Mouse (Mus musculus) retina, adult 2 months (tissue): ENCODE data around the gene Sept7.
A peak's percentile ranks its signal among the peaks of the same experiment; 100 is the strongest.
"Not testable (repeated sequence)": the region's sequence is repeated elsewhere in the genome, so short reads cannot be mapped to it uniquely, and the experiment has no call there.

Source experiments
- DNase-seq: peaks from one replicate; pipeline ENCODE4 v3.0.0-alpha.2; 2012; ENCODE audit warnings: low read depth, low spot score

Sept7 gene

DNA sequence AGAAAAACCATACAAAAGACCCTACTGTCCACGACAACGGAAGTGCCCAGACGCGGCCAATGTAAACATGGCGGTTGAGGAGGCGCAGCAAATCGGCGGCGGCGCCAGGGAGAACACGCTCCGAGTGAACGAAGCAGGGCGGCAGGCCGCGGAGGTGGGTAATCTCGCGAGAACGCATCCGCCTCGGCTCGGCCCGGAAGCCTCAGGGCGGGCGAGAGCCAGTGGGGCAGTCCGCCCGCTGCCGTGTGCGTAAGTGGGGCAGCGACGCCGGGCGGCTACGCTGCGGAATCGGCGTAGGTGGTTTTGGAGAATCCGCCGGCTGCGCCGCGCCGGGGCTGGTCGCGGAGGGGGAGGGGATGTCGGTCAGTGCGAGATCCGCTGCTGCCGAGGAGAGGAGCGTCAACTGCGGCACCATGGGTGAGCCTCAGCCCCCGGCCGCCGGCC is at the start of gene Sept7:
Gene Sept7, plus strand, starts transcription at position 157 of the 444 bp plus-strand sequence.
- peak; percentile 97 for DNase-seq

DNA sequence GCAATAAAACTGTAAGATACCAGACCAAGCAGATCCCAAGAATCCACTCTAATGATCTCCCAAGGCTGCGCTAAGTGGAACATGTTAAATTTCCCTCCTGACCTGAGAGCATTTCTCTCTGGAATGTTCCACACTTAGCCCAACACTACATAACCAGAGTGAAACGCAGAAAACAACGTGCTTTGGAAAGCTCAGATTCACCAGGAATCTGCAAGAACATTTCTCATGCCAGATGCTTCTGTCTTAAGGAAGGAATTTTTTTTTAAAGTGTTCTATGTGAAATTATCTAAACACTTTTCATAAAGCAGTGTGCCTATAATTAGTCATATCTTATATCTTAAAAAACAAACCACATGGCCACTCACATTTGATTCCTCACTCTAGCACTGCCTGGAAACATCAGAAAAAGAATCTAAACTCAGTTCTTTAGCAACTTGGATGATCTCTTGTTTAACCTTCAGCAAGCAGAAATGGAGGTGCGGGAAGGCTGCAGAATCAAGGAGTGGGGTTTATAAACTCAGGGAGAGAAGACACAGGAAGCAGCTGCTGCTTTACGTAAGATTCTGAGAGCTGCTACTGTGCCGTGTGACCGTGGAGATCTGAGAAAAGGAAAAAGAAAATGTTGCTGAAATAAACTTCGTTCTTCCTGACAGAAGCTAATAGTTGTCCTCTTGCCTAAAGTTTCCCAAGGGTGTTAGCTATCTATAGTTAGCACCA is 44.0 kb upstream of the Sept7 start:
- DNase-seq, result no peak

DNA sequence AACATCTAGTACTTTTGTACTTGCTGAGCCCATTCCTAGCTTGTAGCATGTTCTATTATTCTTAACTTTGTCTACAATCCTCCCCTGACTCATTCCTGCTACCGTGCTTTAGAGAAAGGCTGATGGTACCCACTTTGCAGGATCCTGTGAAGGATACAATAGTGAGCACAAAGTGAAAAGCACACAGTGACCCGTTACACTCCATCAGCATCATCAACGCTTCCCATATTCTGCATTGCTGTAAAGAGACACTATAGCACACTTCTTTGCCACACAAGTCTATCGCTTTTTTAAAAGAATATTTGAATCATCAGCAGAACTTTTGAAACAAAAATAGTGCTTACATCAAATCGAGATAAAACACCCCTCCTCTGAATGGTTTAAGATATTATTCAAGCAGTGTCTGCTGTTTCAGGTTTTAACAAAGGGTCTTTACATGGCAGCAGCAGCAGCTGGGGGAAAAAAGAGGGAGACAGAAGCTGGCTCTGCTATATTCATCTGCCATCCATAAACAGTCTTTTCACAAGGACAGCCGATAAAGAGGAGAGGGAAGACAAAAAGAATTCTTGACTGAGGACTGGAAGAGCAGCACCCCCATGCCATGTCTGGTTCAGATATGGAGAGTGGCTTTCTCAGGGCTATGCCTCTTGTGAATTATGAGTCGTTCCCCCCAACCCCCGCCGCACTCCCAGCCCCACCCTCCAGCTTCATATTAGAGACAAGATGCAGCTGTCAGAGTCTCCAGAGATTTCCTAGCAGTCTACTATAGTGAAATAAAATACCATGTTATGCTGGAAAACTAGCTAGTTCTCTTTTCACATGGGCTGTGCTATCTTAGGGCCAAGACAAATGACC is 39.7 kb upstream of the Sept7 start:
- DNase-seq, result no peak

DNA sequence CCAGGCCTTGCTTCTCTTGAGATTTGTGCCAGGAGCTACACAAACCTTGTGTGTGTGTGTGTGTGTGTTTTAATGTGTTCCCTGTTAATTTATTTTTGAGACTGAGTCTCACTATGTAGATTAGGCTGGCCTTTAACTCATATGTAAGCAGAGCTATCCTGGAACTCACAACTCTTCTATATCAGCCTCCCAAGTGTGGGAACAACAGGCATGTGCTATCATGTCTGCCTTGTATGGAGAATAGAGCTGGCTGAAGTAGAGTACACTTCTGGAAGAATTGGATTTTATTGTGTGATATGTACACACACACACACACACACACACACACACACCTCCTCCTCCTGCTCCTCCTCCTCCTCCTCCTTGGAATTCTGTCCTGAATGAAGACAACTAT is 39.1 kb upstream of the Sept7 start:
- DNase-seq, result no peak

DNA sequence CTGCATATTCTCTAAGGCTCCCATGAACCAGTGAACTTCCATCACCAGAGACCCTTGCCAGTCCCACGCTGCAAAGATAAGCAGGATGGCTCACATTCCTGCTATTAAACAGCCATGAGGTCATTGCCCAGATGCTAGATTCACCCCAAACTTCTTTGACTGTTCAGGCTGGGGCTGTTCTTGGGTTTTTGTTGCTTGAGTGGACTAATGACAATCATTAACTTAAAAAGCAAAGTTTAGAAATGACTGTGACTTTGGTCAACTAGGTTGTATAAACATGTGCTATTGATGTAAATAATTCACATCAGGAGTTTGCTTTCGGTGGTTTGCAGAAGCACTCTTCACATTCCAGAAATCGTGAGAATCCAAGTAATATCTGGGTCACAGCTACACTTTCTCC is 36.8 kb upstream of the Sept7 start:
- no peak for DNase-seq

DNA sequence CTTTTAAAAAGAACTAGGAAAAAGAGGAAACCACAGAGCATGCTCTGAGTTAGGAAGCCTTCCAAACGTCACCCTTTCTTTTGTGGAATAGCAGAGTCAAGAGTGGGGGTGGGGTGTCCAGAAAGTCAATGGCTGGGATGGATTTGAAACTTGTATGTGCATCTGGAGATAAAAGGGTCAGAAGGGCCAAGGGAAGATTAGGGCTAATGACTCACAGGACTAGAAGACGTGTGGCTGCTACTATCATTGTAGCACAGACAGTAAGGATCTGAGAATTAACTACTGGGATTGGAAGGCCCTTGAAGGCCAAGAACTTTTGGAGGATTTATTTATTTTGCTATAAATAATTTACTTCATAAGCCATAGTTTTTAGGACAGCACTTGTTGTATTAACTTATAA is 36.0 kb upstream of the Sept7 start:
- no peak for DNase-seq

GRCm38 (mm10) chr9:25218954-25219353 is 33.3 kb upstream of the Sept7 start:
- DNase-seq, result no peak

DNA sequence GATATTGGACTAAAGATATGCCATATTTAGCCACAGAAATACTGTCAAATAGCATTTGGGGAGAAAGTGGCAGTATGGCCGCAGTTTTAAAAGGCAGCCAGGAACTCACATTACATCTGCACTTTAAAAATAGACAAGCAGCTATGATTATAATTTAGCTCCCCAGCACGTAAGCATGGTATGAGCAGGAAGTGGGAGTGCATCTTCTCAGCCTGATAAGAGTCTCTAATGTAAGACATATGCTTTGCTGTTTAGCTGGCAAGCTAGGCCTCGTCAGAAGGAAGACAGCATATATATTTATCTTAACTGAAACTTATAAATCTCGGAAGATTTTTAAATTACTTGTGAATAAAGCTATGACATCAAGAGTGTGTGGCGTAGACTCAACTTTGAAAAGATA is 32.4 kb upstream of the Sept7 start:
- no peak for DNase-seq

- no peak for DNase-seq
Observed at GRCm38 (mm10) chr9:25224959-25225358, 27.3 kb upstream of the Sept7 start.

DNA sequence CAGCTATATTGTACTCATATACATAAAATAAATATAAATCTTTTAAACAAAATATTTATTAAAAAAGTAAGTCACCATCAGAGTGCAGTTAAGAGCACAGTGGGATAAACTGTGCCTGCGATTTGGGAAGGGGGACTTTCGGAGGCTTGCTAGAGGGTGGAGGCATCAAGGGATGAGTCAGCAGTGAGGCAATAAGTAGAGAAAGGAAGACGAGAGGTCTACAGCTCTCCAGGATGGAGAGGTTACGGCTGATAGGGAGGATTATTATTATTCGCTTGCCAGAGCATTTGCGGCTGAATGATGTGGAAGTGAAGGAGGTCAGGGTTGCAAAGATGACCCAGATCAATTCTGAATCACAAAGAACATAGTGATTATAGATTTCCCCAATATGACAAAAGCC is 22.5 kb upstream of the Sept7 start:
- DNase-seq, result no peak

- no peak for DNase-seq
Observed at GRCm38 (mm10) chr9:25230213-25231039, 21.8 kb upstream of the Sept7 start.

- no peak for DNase-seq
Observed at GRCm38 (mm10) chr9:25241065-25241464, 11.2 kb upstream of the Sept7 start.

- not testable (repeated sequence) for DNase-seq
Observed at GRCm38 (mm10) chr9:25241783-25242182, 10.5 kb upstream of the Sept7 start.

GRCm38 (mm10) chr9:25242266-25242665 is 10.0 kb upstream of the Sept7 start:
- DNase-seq, result no peak

GRCm38 (mm10) chr9:25243926-25244657 is 8.1 kb upstream of the Sept7 start:
- DNase-seq, result no peak

- DNase-seq, result no peak
Observed at GRCm38 (mm10) chr9:25245125-25245524, 7.1 kb upstream of the Sept7 start.

- no peak for DNase-seq
Observed at GRCm38 (mm10) chr9:25246508-25246907, 5.7 kb upstream of the Sept7 start.

GRCm38 (mm10) chr9:25251174-25251573 is 1.1 kb upstream of the Sept7 start:
- no peak for DNase-seq

GRCm38 (mm10) chr9:25251611-25252282 is 492 bp upstream of the Sept7 start:
- no peak for DNase-seq

DNA sequence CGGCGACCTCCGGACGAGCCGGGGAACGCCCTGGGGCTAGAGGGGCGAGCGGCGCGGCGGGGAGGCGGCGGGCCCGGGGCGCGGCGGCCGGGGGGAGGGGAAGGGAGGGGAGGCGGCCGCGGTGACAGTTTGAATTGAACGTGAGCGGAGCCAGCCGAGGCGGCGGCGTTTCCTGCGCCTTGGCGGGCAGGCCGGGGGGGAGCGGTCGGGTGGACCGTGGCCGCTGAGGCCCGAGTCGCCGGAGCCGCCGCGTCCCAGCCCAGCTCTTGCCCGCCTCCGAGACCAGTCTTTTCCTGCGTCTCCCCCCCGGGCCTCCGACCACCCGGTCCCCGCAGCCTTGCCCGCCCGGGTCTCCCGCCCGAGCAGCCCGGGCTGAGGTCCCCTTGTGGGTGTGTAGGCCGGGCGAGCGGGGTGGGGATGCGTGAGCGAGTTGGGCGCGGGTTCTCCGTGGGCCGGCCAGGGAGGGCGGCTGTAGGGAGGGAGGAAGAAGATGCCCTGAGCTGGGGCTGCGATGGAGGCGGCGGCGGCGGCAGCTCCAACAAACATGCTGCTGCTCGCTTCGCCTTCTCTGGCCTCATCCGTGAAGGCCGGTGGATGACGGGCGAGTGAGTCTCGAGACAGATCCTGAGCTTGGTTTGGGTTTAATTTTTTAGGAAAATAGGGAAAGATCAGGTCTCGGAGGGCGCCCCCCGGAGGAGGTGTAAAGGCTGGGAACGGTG is 679 bp downstream of the Sept7 start:
- DNase-seq, result peak; percentile 13
